Mouse (Mus musculus): ENCODE measurements around the gene Gm47996. TPM values are rescaled to one million over a fixed set of nuclear protein-coding genes. Genes with fewer than 3 reads are reported as not detected.

The Gm47996 gene
- total RNA-seq, 2 experiments from 2014 or later: 0.35 TPM; not detected in 1

DNA sequence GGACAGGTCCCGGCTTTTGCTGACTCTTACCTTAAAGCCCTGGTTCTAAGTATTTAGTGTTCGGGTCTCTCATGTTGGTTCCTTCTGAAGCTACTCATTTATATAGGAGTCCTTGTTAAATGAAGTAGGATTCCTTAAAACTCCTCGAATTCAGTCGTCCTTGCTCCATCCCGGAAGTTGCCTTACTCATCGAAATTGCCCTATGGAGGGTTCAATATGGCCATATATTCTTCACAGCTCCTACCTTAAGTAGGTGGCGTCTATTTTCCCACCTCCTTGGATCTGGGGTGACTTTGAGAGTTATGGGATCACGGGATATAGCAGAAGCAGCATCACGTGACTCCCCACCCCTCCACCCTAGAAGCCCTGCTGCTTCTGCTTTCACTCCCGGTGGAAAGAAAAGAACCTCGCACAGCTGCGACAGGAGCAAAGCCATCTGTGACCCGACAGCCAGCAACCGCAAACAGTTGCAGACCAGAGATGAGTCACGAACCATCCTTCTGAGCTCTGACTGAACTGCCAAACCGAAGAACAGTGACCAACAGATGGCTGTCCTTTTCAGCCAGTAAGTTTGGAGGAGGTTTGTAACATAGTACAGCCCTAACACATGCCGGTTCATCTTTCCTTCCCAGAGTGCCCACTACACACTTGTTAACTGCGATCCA lies 40.7 kb downstream of the Gm47996 start:
- DNase-seq: peak; percentile 74

GRCm38 (mm10) chr1:151251194-151252010 lies 41.5 kb downstream of the Gm47996 start:
- no peak for DNase-seq

DNA sequence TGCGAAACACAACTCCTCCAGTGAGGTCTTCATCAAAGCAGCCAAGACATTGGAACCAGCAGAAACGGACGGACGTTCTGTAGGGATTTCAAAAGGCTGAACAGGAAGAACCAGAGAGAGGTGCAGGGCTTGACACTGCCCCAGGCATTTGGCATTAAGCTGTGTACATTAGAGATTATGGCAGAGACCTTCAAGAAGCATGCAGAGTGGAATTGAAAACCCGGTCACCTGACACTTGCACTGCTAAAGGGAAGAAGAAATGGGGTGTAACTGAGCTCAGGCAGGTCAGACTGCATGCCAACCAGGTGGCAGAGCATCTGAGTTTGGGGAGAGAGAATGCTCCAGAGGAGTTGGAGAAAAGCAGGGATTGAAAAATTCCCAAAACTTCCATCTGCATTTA lies 45.5 kb downstream of the Gm47996 start:
- no peak for DNase-seq

DNA sequence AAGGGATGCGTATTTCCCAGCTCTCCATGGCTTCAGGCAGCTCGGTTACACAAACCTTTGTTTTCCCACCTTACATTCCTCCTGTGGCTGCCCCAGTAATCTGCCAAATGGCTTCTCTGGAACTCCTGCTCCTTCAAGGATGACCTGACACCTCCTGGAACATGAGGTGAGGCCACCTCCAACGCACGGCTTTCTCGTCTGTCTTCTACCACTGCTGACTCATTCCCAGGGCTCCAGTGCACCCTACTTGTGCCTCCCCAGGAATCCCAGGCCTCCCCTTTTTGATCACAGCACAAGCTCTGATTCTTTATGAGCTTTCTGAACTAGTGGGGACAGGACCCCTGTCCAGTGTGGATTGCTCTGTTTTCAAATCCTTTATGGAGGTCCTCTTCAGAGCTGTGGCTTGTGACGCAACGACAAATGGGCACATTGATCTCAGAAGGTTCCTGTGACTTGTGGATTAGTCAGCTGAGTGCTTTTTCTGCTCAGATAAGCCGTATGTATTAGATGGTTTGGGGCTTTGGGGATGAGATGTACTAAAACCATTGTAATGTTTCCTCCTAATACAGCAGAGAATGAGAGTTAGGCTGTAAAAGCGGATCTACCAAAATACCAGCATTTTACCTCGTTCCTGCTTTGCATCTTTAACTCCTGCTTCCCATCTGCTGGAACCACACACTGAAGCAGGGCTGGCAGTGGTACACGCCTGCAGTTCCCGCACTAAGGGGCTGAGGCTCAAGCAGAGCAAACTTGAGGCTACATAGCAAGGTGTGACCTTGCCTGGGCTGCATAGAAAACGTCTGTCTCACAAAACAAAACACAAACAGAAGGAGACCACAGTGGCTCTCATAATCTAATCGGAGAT lies 48.4 kb downstream of the Gm47996 start:
- no peak for DNase-seq

DNA sequence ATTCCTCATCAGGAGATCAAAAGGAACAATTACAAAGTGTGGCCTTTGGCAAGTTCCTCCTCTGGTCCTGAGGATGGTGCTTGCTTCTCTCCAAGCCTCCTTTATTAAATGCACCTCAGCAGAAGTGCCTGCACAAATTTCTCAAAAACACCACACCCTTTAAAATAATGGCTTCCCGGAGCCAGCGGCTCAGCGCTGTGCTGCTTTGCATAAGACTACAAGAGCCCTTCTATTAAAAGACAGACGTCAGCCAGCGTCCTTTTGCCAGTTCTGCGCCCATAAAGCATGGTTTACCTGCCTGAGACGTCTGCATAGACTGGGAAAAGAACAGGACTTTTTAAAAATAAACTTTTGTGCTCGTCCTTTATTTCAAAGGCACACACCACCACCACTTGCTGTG lies 49.1 kb downstream of the Gm47996 start:
- DNase-seq: no peak

Other genes with a start within 250 kb of the Gm47996 start
- gene Hmcn1, start 216.7 kb upstream of the Gm47996 start, total RNA-seq (2021): 1 to 10 TPM; 7.9 to 8.6 TPM
- gene Gm47985, start 27.6 kb upstream of the Gm47996 start, total RNA-seq (2021): not detected
- gene Gm8947, start 17.8 kb upstream of the Gm47996 start, total RNA-seq (2021): under 1 TPM in 1 of 2 experiments, not detected in 1; 0.26 TPM
- not detected for gene Gm47995, start 11.7 kb upstream of the Gm47996 start, total RNA-seq (2021)
- not detected for gene 3110040M04Rik, start 6.0 kb upstream of the Gm47996 start, total RNA-seq (2021)
- gene Ivns1abp, start 134.3 kb downstream of the Gm47996 start, total RNA-seq (2021): 100 to 1,000 TPM in 1 of 2 experiments, 10 to 100 TPM in 1; 92.3 to 113 TPM
- 1 to 10 TPM; 8.4 to 9.9 TPM for gene Swt1, start 218.3 kb downstream of the Gm47996 start, total RNA-seq (2021)
- gene Trmt1l, start 218.4 kb downstream of the Gm47996 start, total RNA-seq (2021): 10 to 100 TPM; 12.8 to 12.9 TPM

Measured in gastrocnemius, postnatal 25 days (tissue).